Mouse (Mus musculus) erythroblast, embryonic 14.5 days (primary cell): ENCODE measurements around the gene Myrf. TPM values are rescaled to one million over a fixed set of nuclear protein-coding genes. Genes with fewer than 3 reads are reported as not detected.

Experiments used
- H3K27me3 ChIP-seq: 2 replicates; pipeline ENCODE4 v1.6.1; 2012; ENCODE audit warnings: inconsistent platforms; ENCODE audit not compliant: control insufficient read depth
- H3K36me3 ChIP-seq: 2 replicates; pipeline ENCODE4 v1.6.1; 2012; ENCODE audit warnings: mild to moderate bottlenecking, inconsistent platforms; ENCODE audit not compliant: control insufficient read depth
- H3K4me1 ChIP-seq: 2 replicates; pipeline ENCODE4 v1.6.1; 2012; ENCODE audit warnings: inconsistent platforms; ENCODE audit not compliant: control insufficient read depth
- H3K4me3 ChIP-seq: replicated peaks from 2 replicates; pipeline ENCODE3; 2012; ENCODE audit warnings: moderate library complexity, mild to moderate bottlenecking, inconsistent platforms
- H3K9me3 ChIP-seq: 2 replicates; pipeline ENCODE4 v1.6.1; 2012; ENCODE audit warnings: low read length, inconsistent platforms, mixed read lengths; ENCODE audit not compliant: control insufficient read depth
- GATA1 ChIP-seq: IDR thresholded peaks from 2 replicates; pipeline ENCODE4 v1.6.1; 2012; ENCODE audit warnings: low read length, inconsistent platforms, mixed read lengths
- TAL1 ChIP-seq: IDR thresholded peaks from 3 replicates; pipeline ENCODE4 v1.6.1; 2012; ENCODE audit warnings: low read length, inconsistent platforms, mixed read lengths
- polyA plus RNA-seq: library from polyadenylated mRNA; stranded (reverse); fragments of >175 nt; gene quantifications from 2 replicates; pipeline ENCODE4 v1.2.3, GENCODE M21; 2012

Gene Myrf
- polyA plus RNA-seq, 1 experiment, result 0.02 TPM

DNA sequence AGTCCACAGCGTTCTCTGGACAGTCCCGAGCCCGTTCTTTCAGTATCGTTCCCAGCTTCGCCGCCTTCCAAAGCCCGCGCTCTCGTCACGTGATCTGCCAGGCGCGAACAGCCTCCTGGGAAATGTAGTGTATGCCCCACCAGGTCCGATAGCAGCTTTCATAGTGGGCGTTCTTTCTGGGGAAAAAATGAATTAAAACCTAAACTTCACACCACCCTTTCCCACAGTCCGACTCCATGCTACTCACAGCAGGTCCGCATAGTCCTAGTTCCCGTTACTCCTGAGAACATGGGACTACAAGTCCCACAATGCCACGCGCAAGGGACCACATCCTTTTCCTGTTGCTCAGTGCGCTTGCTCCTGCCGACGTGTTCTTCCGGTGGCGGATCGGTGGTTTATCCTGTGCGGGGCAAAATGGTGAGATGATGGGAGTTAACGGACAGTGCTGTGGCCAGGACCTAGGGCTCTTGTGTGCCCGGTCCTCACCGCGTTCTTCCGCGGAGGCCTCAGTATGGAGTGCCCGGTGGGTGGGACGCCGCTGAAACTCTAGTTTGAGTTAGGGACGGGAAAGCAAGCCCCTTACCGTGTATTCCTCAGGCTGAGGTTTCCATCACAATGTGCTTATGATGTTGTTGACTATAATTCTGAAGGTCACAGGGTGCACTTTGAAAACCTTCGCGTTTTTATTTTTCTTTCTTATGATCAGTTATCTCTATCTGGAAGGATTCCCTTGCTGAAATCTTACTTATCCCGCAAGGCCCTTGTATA lies 36.5 kb downstream of the Myrf start, which contains the start of the genes Tmem258 and Fen1:
Gene Tmem258 (plus strand): TSS at position 167 of the 768 bp plus-strand sequence.
Gene Fen1 (minus strand): TSS at position 322 of the 768 bp plus-strand sequence.
- Histone ChIP-seq H3K4me1 (peaks cover 55% of the 10 kb centered on the region), H3K27me3 (peaks cover 2% of the 10 kb centered on the region; the same call in 1 of the 2 replicates), H3K36me3 (peaks cover 80% of the 10 kb centered on the region), H3K4me3 (peak within 1 kb of the TSS; percentile 74), H3K9me3 (no peaks in the 10 kb centered on the region)
- TF ChIP-seq GATA1, result no peak
- no peak for TF ChIP-seq TAL1

DNA sequence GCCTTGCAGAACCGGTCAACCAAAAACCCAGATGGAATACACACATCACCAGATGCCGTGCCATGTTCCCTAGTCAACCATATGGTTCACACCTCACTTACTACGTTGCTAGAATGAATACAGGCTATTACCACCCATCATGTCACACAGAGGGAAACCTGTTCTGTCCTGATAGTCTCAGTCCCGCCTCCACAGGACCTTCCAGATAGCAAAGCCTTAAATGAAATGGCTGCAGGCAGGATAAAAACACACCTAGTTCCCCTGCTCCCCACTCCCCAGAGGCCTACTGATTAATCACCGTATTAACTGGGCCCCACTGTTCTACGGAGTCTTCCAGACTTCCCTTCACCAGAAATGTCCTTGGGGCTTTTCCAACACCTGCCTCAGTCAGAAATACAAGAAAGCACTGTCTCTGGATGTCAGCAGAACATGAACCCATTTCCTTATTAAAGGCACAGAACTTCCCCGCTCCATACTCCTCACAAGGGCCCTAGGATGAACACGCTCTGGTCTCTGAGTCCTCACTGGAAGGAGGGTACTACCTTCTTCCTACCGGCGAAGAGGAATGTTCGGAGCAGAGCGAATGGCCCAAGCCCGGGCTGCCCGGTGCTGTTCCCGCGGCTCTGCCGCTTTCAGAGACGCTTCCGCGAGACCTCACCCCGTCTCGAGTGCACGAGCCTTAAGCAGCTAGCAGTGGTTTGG lies 37.3 kb downstream of the Myrf start:
- Histone ChIP-seq H3K27me3 (peaks cover 2% of the 10 kb centered on the region; the same call in 1 of the 2 replicates), H3K36me3 (peaks cover 80% of the 10 kb centered on the region), H3K9me3 (no peaks in the 10 kb centered on the region), H3K4me3 (peak overlapping the region; percentile 74), H3K4me1 (peaks cover 60% of the 10 kb centered on the region)
- peak; percentile 60 for TF ChIP-seq GATA1
- peak; percentile 83 for TF ChIP-seq TAL1

DNA sequence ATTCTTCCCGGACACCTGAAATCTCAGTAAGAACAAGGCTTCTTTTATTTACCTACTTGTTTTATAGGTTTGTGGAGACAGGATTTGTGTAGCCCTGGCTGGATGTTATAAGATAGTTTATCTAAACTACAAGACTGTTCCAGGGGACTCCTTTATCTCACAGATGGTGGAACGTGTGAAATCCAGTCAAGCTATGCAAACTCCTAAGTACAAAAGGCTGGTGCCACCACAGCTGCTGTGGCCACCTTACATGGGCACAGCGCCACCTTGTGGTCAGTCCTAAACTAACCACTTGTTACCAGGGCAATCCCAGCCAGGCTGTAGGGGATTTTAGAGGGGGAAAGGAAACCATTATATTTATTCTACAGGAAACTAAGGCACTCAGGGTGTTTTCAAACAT lies 41.8 kb downstream of the Myrf start:
- H3K27me3 ChIP-seq, result peaks cover 2% of the 10 kb centered on the region; the same call in 1 of the 2 replicates
- no peak overlapping the region for H3K4me3 ChIP-seq
- TF ChIP-seq TAL1 (no peak), GATA1 (no peak)
- peaks cover 47% of the 10 kb centered on the region for H3K4me1 ChIP-seq
- no peaks in the 10 kb centered on the region for H3K9me3 ChIP-seq
- peaks cover 93% of the 10 kb centered on the region for H3K36me3 ChIP-seq

DNA sequence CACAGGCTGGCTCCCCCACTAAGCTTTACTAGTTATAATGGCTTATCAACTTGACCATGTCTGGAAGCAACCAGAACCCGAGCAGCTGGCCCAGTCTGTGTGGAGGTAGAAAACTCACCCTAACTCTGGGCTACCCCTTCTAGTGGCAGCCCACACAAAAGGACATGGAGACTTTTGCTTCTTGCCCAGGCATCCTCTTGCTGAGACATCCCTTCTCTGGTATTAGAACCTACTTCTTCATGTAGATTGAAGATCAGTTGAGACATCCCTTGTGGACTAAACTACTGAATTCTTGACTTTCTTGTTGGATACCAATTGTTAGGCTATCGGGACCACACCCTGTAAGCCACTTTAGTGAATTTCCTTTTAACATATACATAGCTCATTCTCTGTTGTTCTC lies 42.3 kb downstream of the Myrf start:
- Histone ChIP-seq H3K27me3 (peaks cover 2% of the 10 kb centered on the region; the same call in 1 of the 2 replicates), H3K4me1 (peaks cover 47% of the 10 kb centered on the region), H3K36me3 (peaks cover 97% of the 10 kb centered on the region), H3K4me3 (no peak overlapping the region), H3K9me3 (no peaks in the 10 kb centered on the region)
- no peak for TF ChIP-seq GATA1
- TF ChIP-seq TAL1, result no peak

DNA sequence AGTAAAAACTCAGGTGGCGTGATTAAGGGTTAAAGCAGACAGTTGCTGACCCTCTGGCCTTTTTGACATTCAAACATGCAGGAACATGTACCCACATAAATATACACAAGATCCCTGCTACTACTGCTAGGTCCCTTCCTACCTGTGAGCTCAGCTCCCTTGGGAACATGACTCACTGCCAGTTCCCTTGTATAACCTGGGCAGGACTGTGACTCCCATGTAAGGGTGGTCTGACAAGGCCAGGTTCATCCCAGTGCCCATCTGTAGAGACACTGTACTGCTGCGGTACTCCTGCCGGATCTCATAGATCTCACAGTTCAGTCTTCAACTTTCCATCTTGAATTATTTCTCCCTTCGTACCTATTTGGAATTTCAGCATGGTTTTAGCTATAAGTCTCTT lies 43.4 kb downstream of the Myrf start:
- no peaks in the 10 kb centered on the region for H3K9me3 ChIP-seq
- peaks cover 38% of the 10 kb centered on the region for H3K4me1 ChIP-seq
- H3K4me3 ChIP-seq, result no peak overlapping the region
- TF ChIP-seq GATA1 (no peak), TAL1 (no peak)
- H3K27me3 ChIP-seq, result peaks cover 2% of the 10 kb centered on the region; the same call in 1 of the 2 replicates
- peaks cover 100% of the 10 kb centered on the region for H3K36me3 ChIP-seq

DNA sequence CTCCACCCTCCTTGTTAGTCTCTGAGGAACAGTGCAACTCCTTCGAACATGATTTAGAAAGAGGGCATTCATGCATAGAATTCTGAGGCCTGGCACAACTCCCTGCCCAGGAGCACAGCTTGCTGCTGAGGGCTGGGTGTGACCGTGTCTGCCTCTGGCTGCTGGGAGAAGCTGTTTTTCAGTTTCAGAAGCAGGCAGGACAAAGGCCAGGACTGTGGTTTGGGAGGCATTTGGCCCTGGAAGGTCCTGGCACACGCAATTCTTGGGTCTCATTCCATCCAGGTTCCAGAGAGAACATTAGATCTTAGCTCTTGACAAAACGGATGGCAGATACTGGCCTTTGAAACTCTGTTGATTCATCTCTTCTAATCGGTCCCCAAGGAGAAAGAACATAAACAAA lies 45.3 kb downstream of the Myrf start:
- TF ChIP-seq TAL1, result no peak
- TF ChIP-seq GATA1, result no peak
- no peaks in the 10 kb centered on the region for H3K9me3 ChIP-seq
- no peak overlapping the region for H3K4me3 ChIP-seq
- no peaks in the 10 kb centered on the region; the same call in 1 of the 2 replicates for H3K27me3 ChIP-seq
- peaks cover 100% of the 10 kb centered on the region for H3K36me3 ChIP-seq
- peaks cover 28% of the 10 kb centered on the region for H3K4me1 ChIP-seq

DNA sequence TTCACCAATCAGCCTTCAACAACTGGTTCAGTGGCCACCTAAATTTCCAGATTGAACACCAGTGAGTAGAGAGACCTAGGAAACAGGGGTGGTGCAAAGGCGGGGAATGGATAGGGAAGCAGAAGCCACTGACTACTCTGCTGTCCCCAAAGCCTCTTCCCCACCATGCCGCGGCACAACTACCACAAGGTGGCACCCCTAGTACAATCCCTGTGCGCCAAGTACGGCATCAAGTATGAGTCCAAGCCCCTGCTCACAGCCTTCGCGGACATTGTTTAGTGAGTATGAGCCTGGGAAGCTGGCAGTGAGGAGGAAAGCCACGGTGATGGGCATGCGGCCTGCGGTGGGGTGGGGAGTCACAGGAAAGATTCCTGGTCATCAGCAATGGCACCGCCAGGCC lies 46.2 kb downstream of the Myrf start:
- Histone ChIP-seq H3K36me3 (peaks cover 100% of the 10 kb centered on the region), H3K4me1 (peaks cover 19% of the 10 kb centered on the region)

DNA sequence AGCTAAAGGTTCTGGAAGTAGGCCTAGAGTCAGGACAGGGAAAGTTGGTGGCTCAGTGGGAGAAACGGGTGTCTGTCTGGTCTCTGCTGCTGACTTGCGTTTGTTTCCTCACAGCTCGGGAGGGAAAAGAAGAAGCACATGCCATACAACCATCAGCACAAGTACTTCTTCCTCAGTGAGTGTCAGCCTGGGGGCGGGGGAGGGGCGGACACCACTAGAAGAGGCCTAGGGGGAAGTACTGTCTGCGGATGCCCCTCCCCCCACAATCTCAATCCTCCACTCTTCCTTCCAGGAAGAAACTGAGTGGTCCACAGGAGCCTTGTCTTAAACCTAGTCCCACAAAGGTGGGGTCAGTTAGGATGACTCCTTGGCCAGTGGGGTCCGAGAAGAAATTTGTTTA lies 49.2 kb downstream of the Myrf start:
- peaks cover 100% of the 10 kb centered on the region for H3K36me3 ChIP-seq
- H3K9me3 ChIP-seq, result no peaks in the 10 kb centered on the region
- TF ChIP-seq GATA1, result no peak
- TF ChIP-seq TAL1, result no peak
- no peaks in the 10 kb centered on the region for H3K27me3 ChIP-seq
- H3K4me1 ChIP-seq, result peaks cover 16% of the 10 kb centered on the region
- no peak overlapping the region for H3K4me3 ChIP-seq

More for the DNA sequence above, 46.2 kb downstream of the Myrf start:
- TF ChIP-seq TAL1, result no peak
- TF ChIP-seq GATA1, result no peak
- Histone ChIP-seq H3K4me3 (no peak overlapping the region), H3K9me3 (no peaks in the 10 kb centered on the region), H3K27me3 (no peaks in the 10 kb centered on the region)

DNA sequence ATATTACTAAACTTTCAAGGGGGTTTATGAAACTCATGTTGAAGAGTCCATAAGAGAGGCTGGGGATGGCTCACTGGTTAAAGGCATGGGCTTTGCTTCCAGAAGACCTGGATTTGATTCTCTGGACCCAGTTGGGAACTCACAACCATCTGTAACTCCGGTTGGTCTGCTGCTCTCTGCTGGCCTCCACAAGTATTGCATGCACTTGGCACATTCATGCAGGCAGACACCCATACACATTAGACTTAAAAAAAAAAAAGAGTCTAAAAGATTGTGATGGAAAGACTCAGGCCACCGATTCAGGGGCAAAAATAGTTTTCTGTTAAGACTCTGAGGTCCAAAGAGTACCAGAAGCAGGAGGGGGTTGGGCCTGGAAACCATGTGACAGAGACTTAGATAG lies 49.8 kb downstream of the Myrf start:
- TF ChIP-seq GATA1 (no peak), TAL1 (no peak)
- Histone ChIP-seq H3K9me3 (no peaks in the 10 kb centered on the region), H3K4me1 (peaks cover 21% of the 10 kb centered on the region), H3K4me3 (no peak overlapping the region), H3K27me3 (no peaks in the 10 kb centered on the region), H3K36me3 (peaks cover 100% of the 10 kb centered on the region)
